10 mouse cellular contexts compared by ENCODE assay signal in genomic region chr4:106977218-106977651, GRCm38 (mm10).
DNase-seq lines count a peak whose midpoint lies in the region; ATAC-seq and TF ChIP-seq lines count a peak whose summit lies in the region.
"Had no signal": no experiment of that assay in that cellular context is flagged by ENCODE, and none has a peak within 500 bp of the region (broad histone marks: within the 10 kb centered on the region; RNA-seq: fewer than 3 reads in every experiment).

No protein-coding gene starts in this region.

- H3K4me3 ChIP-seq in CH12.LX (replicated peaks in 1 of 3; ENCODE audit: low read depth in 2 of 3, low read length in 2 of 3, poor library complexity in 1 of 3): no peak overlapping the region
- H3K4me3 ChIP-seq in forebrain, embryonic 14.5 days (ENCODE audit: low read depth, low read length): no peak overlapping the region
- no peak overlapping the region for H3K4me3 ChIP-seq in limb, embryonic 11.5 days (ENCODE audit: low read depth, low read length)
- H3K4me3 ChIP-seq in kidney, adult 2 months (ENCODE audit: insufficient read depth, low read depth, low read length): no peak overlapping the region
- no peak overlapping the region for H3K4me3 ChIP-seq in heart, embryonic 11.5 days (ENCODE audit: low read depth, low read length)
- H3K4me3 ChIP-seq: heart, adult 2 months had no signal

- peak; percentile 76 for DNase-seq in A20 (ENCODE audit: low read depth, low spot score)
- peak; percentile 93 for DNase-seq in CH12.LX (ENCODE audit: extremely low read depth)
- peak; percentile 25 for DNase-seq in forebrain, embryonic 14.5 days (ENCODE audit: low spot score)
- peak; percentile 79 for DNase-seq in limb, embryonic 11.5 days (ENCODE audit: low spot score)
- no peak for DNase-seq in natural killer cell, adult 2 months (ENCODE audit: low spot score in 2 of 2)
- DNase-seq in testis, postnatal 10 days (ENCODE audit: low spot score): no peak
- DNase-seq in kidney, adult 2 months: no peak
- DNase-seq: heart, adult 2 months had no signal

- in situ Hi-C loops in CH12.LX (cut with MboI; ENCODE audit: low pct_ligation_motif_present, low pct_unique_long_range_greater_than_20kb, low sequenced_read_pairs): no loop called here

- H3K79me2 ChIP-seq in CH12.LX (replicated peaks; ENCODE audit: control insufficient read depth, extremely low read depth, insufficient read depth, poor library complexity, severe bottlenecking): peaks cover 6% of the 10 kb centered on the region

- H3K27me3 ChIP-seq in CH12.LX (replicated peaks): no peaks in the 10 kb centered on the region
- no peaks in the 10 kb centered on the region for H3K27me3 ChIP-seq in forebrain, embryonic 14.5 days (replicated peaks; ENCODE audit: control insufficient read depth, insufficient read depth, low read length)
- no peaks in the 10 kb centered on the region for H3K27me3 ChIP-seq in limb, embryonic 11.5 days (ENCODE audit: control insufficient read depth, insufficient read depth, low read length)
- no peaks in the 10 kb centered on the region for H3K27me3 ChIP-seq in kidney, adult 2 months (replicated peaks; ENCODE audit: control insufficient read depth, insufficient read depth, low read length)
- H3K27me3 ChIP-seq in heart, embryonic 11.5 days (ENCODE audit: control insufficient read depth, insufficient read depth, low read length): no peaks in the 10 kb centered on the region

- dilution Hi-C loops in CH12.LX (cut with MboI; ENCODE audit: extremely low pct_ligation_motif_present, extremely low pct_unique_long_range_greater_than_20kb, low sequenced_read_pairs): no loop called here

- no peak for ATAC-seq in forebrain, embryonic 14.5 days
- ATAC-seq in limb, embryonic 11.5 days (ENCODE audit: insufficient number of reproducible peaks, low FRiP score, low TSS enrichment, low read depth): peak; percentile 37; the same call in 1 of the 2 replicates
- ATAC-seq in heart, embryonic 11.5 days (replicated peaks; ENCODE audit: insufficient number of reproducible peaks, low FRiP score, low TSS enrichment): no peak

- TF ChIP-seq RAD21 in CH12.LX (IDR thresholded peaks at IDR 0.05; ENCODE audit: low read depth, low read length): no peak

- no peak for TF ChIP-seq CTCF in CH12.LX (conservative IDR thresholded peaks at IDR 0.05 in 1 of 2, IDR thresholded peaks at IDR 0.05 in 1 of 2; ENCODE audit: low read depth in 2 of 2, low read length in 2 of 2)
- no peak for TF ChIP-seq CTCF in kidney, adult 2 months (conservative IDR thresholded peaks at IDR 0.05; ENCODE audit: insufficient read depth, insufficient read length, low read depth, low read length)

- peak overlapping the region; percentile 46 for H3K9ac ChIP-seq in CH12.LX (ENCODE audit: insufficient read depth, low read depth)
- H3K9ac ChIP-seq in forebrain, embryonic 14.5 days (ENCODE audit: low read length): peak overlapping the region; percentile 14; the same call in 1 of the 2 replicates
- no peak overlapping the region for H3K9ac ChIP-seq in limb, embryonic 11.5 days (ENCODE audit: low read length)
- no peak overlapping the region for H3K9ac ChIP-seq in heart, embryonic 11.5 days (ENCODE audit: low read depth, low read length)

- peak; percentile 50 for TF ChIP-seq POLR2A in CH12.LX (IDR thresholded peaks at IDR 0.05; ENCODE audit: low read depth, low read length)
- no peak for TF ChIP-seq POLR2A in kidney, adult 2 months (IDR thresholded peaks at IDR 0.05; ENCODE audit: low read depth, low read length)

- peaks cover 63 to 98% of the 10 kb centered on the region in 2 experiments for H3K4me1 ChIP-seq in CH12.LX (ENCODE audit: control insufficient read depth in 1 of 2, insufficient read depth in 2 of 2)
- H3K4me1 ChIP-seq in forebrain, embryonic 14.5 days (ENCODE audit: control insufficient read depth, insufficient read depth, low read length): peaks cover 53% of the 10 kb centered on the region
- H3K4me1 ChIP-seq in limb, embryonic 11.5 days (ENCODE audit: control insufficient read depth, insufficient read depth, low read length): peaks cover 90% of the 10 kb centered on the region
- H3K4me1 ChIP-seq in kidney, adult 2 months (ENCODE audit: control insufficient read depth, insufficient read depth, low read length): peaks cover 26% of the 10 kb centered on the region
- peaks cover 55% of the 10 kb centered on the region for H3K4me1 ChIP-seq in heart, embryonic 11.5 days (ENCODE audit: control insufficient read depth, insufficient read depth, low read length)

- H3K9me3 ChIP-seq in CH12.LX (replicated peaks; ENCODE audit: low read length): no peaks in the 10 kb centered on the region
- H3K9me3 ChIP-seq in forebrain, embryonic 14.5 days (replicated peaks; ENCODE audit: control insufficient read depth, low read length): no peaks in the 10 kb centered on the region
- no peaks in the 10 kb centered on the region for H3K9me3 ChIP-seq in limb, embryonic 11.5 days (ENCODE audit: control insufficient read depth, low read length)
- no peaks in the 10 kb centered on the region for H3K9me3 ChIP-seq in heart, embryonic 11.5 days (replicated peaks; ENCODE audit: control insufficient read depth, low read length)

- H3K4me2 ChIP-seq in CH12.LX (ENCODE audit: insufficient read depth, low read depth, poor library complexity, severe bottlenecking): peak overlapping the region; percentile 38
- no peak overlapping the region for H3K4me2 ChIP-seq in forebrain, embryonic 14.5 days (ENCODE audit: low read length)
- no peak overlapping the region for H3K4me2 ChIP-seq in limb, embryonic 11.5 days (ENCODE audit: low read depth, severe bottlenecking)
- no peak overlapping the region for H3K4me2 ChIP-seq in heart, embryonic 11.5 days

- peak overlapping the region; percentile 98 for H3K27ac ChIP-seq in CH12.LX (ENCODE audit: insufficient read depth, low read depth)
- peak overlapping the region; percentile 65 for H3K27ac ChIP-seq in forebrain, embryonic 14.5 days (ENCODE audit: low read depth, low read length)
- peak overlapping the region; percentile 47; the same call in 1 of the 2 replicates for H3K27ac ChIP-seq in limb, embryonic 11.5 days (replicated peaks; ENCODE audit: low read depth, low read length)
- no peak overlapping the region for H3K27ac ChIP-seq in kidney, adult 2 months (ENCODE audit: insufficient read depth, low read depth, low read length)
- no peak overlapping the region for H3K27ac ChIP-seq in heart, embryonic 11.5 days (ENCODE audit: low read depth, low read length)
- H3K27ac ChIP-seq: macrophage had no signal

- H3K36me3 ChIP-seq in CH12.LX (replicated peaks in 1 of 2; ENCODE audit: control insufficient read depth in 1 of 2, insufficient read depth in 1 of 2, low read length in 1 of 2): peaks cover 2 to 38% of the 10 kb centered on the region in 2 experiments
- H3K36me3 ChIP-seq in forebrain, embryonic 14.5 days (ENCODE audit: control insufficient read depth, insufficient read depth, low read length): peaks cover 3% of the 10 kb centered on the region; the same call in 1 of the 2 replicates
- H3K36me3 ChIP-seq in limb, embryonic 11.5 days (ENCODE audit: control insufficient read depth, insufficient read depth, low read length): peaks cover 2% of the 10 kb centered on the region; the same call in 1 of the 2 replicates
- H3K36me3 ChIP-seq in kidney, adult 2 months (ENCODE audit: control insufficient read depth, insufficient read depth, low read length): no peaks in the 10 kb centered on the region
- H3K36me3 ChIP-seq in heart, embryonic 11.5 days (ENCODE audit: control insufficient read depth, insufficient read depth, low read length): no peaks in the 10 kb centered on the region

- WGBS in forebrain, embryonic 14.5 days: 11% methylated on average over 6 of the region's 6 CpGs
- 3% methylated on average over 6 of the region's 6 CpGs for WGBS in limb, embryonic 11.5 days
- 28% methylated on average over 6 of the region's 6 CpGs for WGBS in kidney, adult 2 months
- 26% methylated on average over 6 of the region's 6 CpGs for WGBS in heart, embryonic 11.5 days (ENCODE audit: insufficient replicate concordance)

- peak; percentile 93 for TF ChIP-seq EP300 in CH12.LX (IDR thresholded peaks at IDR 0.05; ENCODE audit: low read length)

TF ChIP-seq in CH12.LX, 34 proteins besides CTCF, POLR2A, EP300 and RAD21 (continues in another document):
- TF ChIP-seq MEF2A (IDR thresholded peaks at IDR 0.05; ENCODE audit: borderline replicate concordance, low read depth, low read length): peak; percentile 94
- TF ChIP-seq ZMIZ1 (IDR thresholded peaks at IDR 0.05; ENCODE audit: low read depth, low read length): 0 out of 2 replicates have a peak, but pooled peaks have one; percentile 5
- peak; percentile 55; the same call in 1 of the 2 replicates for TF ChIP-seq ELF1 (IDR thresholded peaks at IDR 0.05; ENCODE audit: low read depth, low read length)
- peak; percentile 63; the same call in 1 of the 2 replicates for TF ChIP-seq TBP (conservative IDR thresholded peaks at IDR 0.05; ENCODE audit: low read depth, low read length)
- TF ChIP-seq USF1 (IDR thresholded peaks at IDR 0.05; ENCODE audit: low read depth, low read length): no peak
- no peak for TF ChIP-seq NELFE (IDR thresholded peaks at IDR 0.05; ENCODE audit: low read depth, low read length)
- no peak for TF ChIP-seq MAX (IDR thresholded peaks at IDR 0.05; ENCODE audit: low read length)
- peak; percentile 78 for TF ChIP-seq BHLHE40 (IDR thresholded peaks at IDR 0.05; ENCODE audit: low read depth, low read length)
- TF ChIP-seq MAFK (IDR thresholded peaks at IDR 0.05; ENCODE audit: insufficient replicate concordance, low read length): 0 out of 2 replicates have a peak, but pooled peaks have one; percentile 51
- TF ChIP-seq ZNF384 (IDR thresholded peaks at IDR 0.05; ENCODE audit: low read depth, low read length): peak; percentile 59
- peak; percentile 77; the same call in 1 of the 2 replicates for TF ChIP-seq MAZ (IDR thresholded peaks at IDR 0.05; ENCODE audit: low read depth, low read length)
- peak; percentile 95 for TF ChIP-seq ETS1 (conservative IDR thresholded peaks at IDR 0.05; ENCODE audit: low read depth, low read length)
- no peak for TF ChIP-seq POLR2AphosphoS2 (IDR thresholded peaks at IDR 0.05; ENCODE audit: low read depth, low read length)
- no peak for TF ChIP-seq ZC3H11A (IDR thresholded peaks at IDR 0.05; ENCODE audit: low read depth, low read length)
- TF ChIP-seq MXI1 (IDR thresholded peaks at IDR 0.05; ENCODE audit: low read depth, low read length): peak; percentile 42; the same call in 1 of the 2 replicates
- TF ChIP-seq ZKSCAN1 (IDR thresholded peaks at IDR 0.05; ENCODE audit: borderline replicate concordance, low read depth, low read length): no peak
- peak; percentile 97 for TF ChIP-seq TCF12 (IDR thresholded peaks at IDR 0.05; ENCODE audit: low read depth, low read length)
- TF ChIP-seq RCOR1 (conservative IDR thresholded peaks at IDR 0.05; ENCODE audit: low read depth, low read length): no peak
- TF ChIP-seq IRF4 (IDR thresholded peaks at IDR 0.05; ENCODE audit: low read depth, low read length): peak; percentile 97
- TF ChIP-seq NRF1 (IDR thresholded peaks at IDR 0.05; ENCODE audit: low read depth, low read length): no peak
- TF ChIP-seq GABPA (IDR thresholded peaks at IDR 0.05; ENCODE audit: insufficient replicate concordance, low read depth, low read length): no peak
- TF ChIP-seq HCFC1 (IDR thresholded peaks at IDR 0.05; ENCODE audit: low read depth, low read length): no peak

Comparison
In these comparisons a context has a peak if more than half of its experiments do, and no peak if none do; other contexts are left out.
1. DNase-seq: peak in A20 (single experiment), CH12.LX (single experiment), forebrain, embryonic 14.5 days (single experiment) and limb, embryonic 11.5 days (single experiment); none in natural killer cell, adult 2 months (0 of 2), testis, postnatal 10 days (single experiment) and kidney, adult 2 months (single experiment).
2. H3K27ac ChIP-seq: peak in CH12.LX (single experiment), forebrain, embryonic 14.5 days (single experiment) and limb, embryonic 11.5 days (single experiment); none in kidney, adult 2 months (single experiment) and heart, embryonic 11.5 days (single experiment).
3. H3K9ac ChIP-seq: peak in CH12.LX (single experiment) and forebrain, embryonic 14.5 days (single experiment); none in limb, embryonic 11.5 days (single experiment) and heart, embryonic 11.5 days (single experiment).